Mouse (Mus musculus) hindbrain, embryonic 16.5 days (tissue): ENCODE measurements around the gene Kxd1. TPM values are rescaled to one million over a fixed set of nuclear protein-coding genes. Genes with fewer than 3 reads are reported as not detected.

ENCODE experiments used
- ATAC-seq: fragments of 200-750 bp; cut with Nextera tagmentation; 2 replicates; pipeline ENCODE4 v1.8.0; 2017; ENCODE audit warnings: moderate TSS enrichment, moderate library complexity
- H3K27ac ChIP-seq: fragments of 300-500 bp; sonication (generic); 2 replicates; pipeline ENCODE4 v1.5.1; 2014; ENCODE audit warnings: low read depth, mild to moderate bottlenecking, control low read depth, low read length, moderate library complexity
- H3K27me3 ChIP-seq: fragments of 300-500 bp; sonication (generic); replicated peaks from 2 replicates; pipeline ENCODE4 v1.6.1; 2014; ENCODE audit warnings: low read length; ENCODE audit not compliant: control insufficient read depth, insufficient read depth
- H3K36me3 ChIP-seq: fragments of 300-500 bp; sonication (generic); 2 replicates; pipeline ENCODE4 v1.6.1; 2014; ENCODE audit warnings: mild to moderate bottlenecking, low read length, moderate library complexity, mixed read lengths; ENCODE audit not compliant: control insufficient read depth, insufficient read depth
- H3K4me1 ChIP-seq: fragments of 300-500 bp; sonication (generic); 2 replicates; pipeline ENCODE4 v1.6.1; 2014; ENCODE audit warnings: low read depth, low read length; ENCODE audit not compliant: control insufficient read depth, insufficient read depth
- H3K4me2 ChIP-seq: fragments of 300-500 bp; sonication (generic); 2 replicates; pipeline ENCODE4 v1.6.1; 2014; ENCODE audit warnings: mild to moderate bottlenecking, low read length, control low read depth, moderate library complexity
- H3K4me3 ChIP-seq: fragments of 300-500 bp; sonication (generic); 2 replicates; pipeline ENCODE4 v1.5.1; 2014; ENCODE audit warnings: mild to moderate bottlenecking, low read length, control low read depth, moderate library complexity
- H3K9ac ChIP-seq: fragments of 300-500 bp; sonication (generic); 2 replicates; pipeline ENCODE4 v1.6.1; 2014; ENCODE audit warnings: low read depth, mild to moderate bottlenecking, control low read depth, low read length, moderate library complexity
- H3K9me3 ChIP-seq: fragments of 300-500 bp; sonication (generic); 2 replicates; pipeline ENCODE4 v1.6.1; 2014; ENCODE audit warnings: mild to moderate bottlenecking, low read length, moderate library complexity; ENCODE audit not compliant: control insufficient read depth
- WGBS: fragments of 180-500 bp; shearing (Covaris S2); extraction: QIAGEN DNeasy Blood & Tissue Kit; methylation state at CpG from one replicate; pipeline ENCODE4 v1.1.7; 2014; 5-methylcytosine and 5-hydroxymethylcytosine counted together
- polyA plus RNA-seq: library from polyadenylated mRNA; unstranded; fragments of >200 nt; fragmentation: Nextera tagmentation; extraction: Ambion mirVana; gene quantifications from 2 replicates; pipeline ENCODE4 v1.2.1, GENCODE M21; 2015

Gene Kxd1
- 45.2 and 45.4 TPM in 2 replicates for polyA plus RNA-seq

DNA sequence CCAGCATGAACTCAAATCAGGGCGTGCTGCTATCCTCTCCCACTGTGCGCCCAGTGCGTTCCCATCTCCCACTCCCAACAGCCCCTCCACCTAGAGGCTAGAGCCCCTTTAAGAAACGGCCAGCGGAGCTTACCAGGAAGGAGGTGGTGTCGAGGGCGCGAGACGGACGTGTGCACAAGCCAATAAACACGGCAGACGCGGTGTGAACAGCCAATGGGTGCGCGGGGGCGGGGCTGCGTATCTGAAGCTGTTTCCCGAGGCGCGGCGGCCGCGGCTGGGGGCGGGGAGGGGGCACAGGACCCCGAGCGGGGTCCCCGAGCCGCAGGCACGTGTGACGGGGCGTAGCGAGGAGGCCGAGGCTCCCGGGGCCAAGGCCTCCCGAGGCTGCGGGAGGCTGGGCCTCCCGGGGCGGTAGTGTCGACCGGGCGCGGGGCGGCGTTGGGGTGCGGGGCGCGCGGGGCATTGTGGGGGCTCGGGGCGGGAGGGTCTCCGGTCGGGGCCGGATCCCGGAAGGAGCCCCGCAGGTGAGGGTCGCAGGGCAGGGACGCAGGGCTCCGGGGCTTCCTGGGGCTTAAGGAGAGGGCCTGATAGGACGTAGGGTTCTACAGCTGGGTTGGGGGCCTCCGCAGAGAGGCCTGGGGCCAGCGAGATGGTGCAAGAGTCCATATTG lies at the start of gene Kxd1, which contains the start of gene Fkbp8:
Kxd1 (minus strand) TSS at position 445 of the 670 bp plus-strand sequence.
Fkbp8 (plus strand) TSS at position 213 of the 670 bp plus-strand sequence.
- Histone ChIP-seq H3K4me3 (peak within 1 kb of the TSS; percentile 81), H3K27me3 (no peaks in the 10 kb centered on the region), H3K9ac (peak within 1 kb of the TSS; percentile 98), H3K4me2 (peak within 1 kb of the TSS; percentile 89), H3K27ac (peak within 1 kb of the TSS; percentile 93), H3K4me1 (peaks cover 21% of the 10 kb centered on the region), H3K36me3 (peaks cover 14% of the 10 kb centered on the region), H3K9me3 (no peaks in the 10 kb centered on the region)
- ATAC-seq = peak; percentile 96
- under 1% methylated on average over 50 of the region's 61 CpGs for WGBS

DNA sequence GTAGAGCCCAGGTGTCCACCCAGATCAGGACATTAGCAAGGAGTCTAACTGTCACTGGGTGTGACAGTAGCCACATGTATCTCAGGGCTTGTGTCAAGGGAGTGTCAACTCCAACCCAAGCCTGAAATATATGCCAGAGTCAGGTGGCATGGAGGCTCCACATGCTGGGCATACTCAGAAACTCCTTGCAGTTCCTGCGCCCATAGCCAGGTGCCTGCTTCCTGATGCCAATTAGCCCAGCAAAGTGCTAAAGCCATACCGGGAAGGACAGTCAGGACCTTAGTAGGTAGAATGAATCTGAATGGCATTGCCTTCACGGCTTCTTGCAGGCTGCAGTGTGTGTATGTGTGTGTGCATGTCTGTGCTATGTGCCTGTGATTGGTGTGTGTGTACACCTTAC lies 49.5 kb upstream of the Kxd1 start:
- H3K36me3 ChIP-seq = peaks cover 28% of the 10 kb centered on the region

DNA sequence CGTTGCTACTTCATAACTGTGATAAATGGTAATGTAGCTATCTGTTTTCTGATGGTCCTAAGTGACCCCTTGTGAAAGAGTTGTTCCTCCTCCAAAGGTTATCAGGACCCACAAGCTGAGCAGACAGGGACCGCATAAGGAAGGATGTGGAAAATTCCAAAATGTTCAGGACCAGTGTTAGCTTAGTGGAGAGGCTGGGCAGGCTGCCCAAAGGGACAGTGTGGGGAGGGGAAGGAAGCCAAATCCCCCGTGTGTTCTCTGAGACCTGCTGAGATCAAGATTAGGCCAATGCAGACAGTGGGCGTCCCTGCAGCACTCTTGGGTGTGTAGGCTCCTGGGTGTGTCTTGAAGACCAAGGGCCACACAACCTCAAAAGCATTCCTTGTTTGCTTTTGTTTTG lies 47.2 kb upstream of the Kxd1 start:
- H3K27me3 ChIP-seq = no peaks in the 10 kb centered on the region
- H3K4me3 ChIP-seq = no peak overlapping the region
- no peak for ATAC-seq
- WGBS = 76% methylated on average over 4 of the region's 4 CpGs
- H3K4me2 ChIP-seq = no peak overlapping the region
- no peaks in the 10 kb centered on the region for H3K9me3 ChIP-seq
- H3K9ac ChIP-seq = no peak overlapping the region
- H3K36me3 ChIP-seq = peaks cover 16% of the 10 kb centered on the region
- no peak overlapping the region for H3K27ac ChIP-seq
- no peaks in the 10 kb centered on the region; the same call in 1 of the 2 replicates for H3K4me1 ChIP-seq

More for the DNA sequence above, 49.5 kb upstream of the Kxd1 start:
- H3K9me3 ChIP-seq = no peaks in the 10 kb centered on the region
- no peak overlapping the region for H3K9ac ChIP-seq
- no peaks in the 10 kb centered on the region for H3K27me3 ChIP-seq
- H3K4me3 ChIP-seq = no peak overlapping the region
- H3K4me1 ChIP-seq = no peaks in the 10 kb centered on the region
- no peak overlapping the region for H3K27ac ChIP-seq
- no peak overlapping the region for H3K4me2 ChIP-seq
- WGBS = 87% methylated on average over 3 of the region's 3 CpGs
- ATAC-seq = no peak

DNA sequence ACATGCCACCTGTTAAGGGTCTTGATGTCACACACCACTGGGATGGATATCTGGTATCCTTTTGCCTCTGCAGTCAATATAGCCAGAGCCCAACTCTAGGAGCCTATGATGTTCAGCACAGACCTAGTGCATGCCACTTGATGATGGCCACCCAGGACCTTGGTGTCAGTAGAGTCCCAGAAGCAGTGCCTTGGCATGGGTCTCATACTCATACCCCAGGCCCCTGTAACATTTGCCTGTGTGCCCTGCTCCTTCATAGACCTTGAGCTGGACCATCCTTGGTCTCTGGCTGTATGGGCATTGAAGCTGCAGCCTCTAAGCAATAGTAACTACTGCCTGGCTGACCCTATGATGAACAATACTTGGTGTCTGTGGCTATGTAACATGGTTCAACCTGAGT lies 46.5 kb upstream of the Kxd1 start:
- no peak overlapping the region for H3K27ac ChIP-seq

DNA sequence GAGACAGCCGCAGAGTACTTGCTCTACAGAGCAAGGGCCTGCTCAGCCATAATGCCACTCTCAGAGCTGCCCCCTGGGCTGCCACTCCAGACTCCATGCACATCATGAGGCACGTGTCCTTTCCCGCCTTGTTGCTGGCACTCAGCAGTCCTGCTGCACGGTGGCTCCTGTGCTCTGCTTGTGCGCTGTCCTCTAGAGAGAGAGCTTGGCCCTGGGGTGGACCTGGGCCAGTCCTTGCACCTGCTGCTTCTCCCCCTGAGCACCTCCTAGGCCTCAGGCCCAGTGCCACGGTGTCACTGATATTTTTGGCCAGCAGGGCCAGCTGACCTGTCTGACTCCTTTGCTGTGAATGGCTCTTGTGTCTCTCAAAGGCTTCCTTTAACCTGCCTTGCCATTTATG lies 43.2 kb upstream of the Kxd1 start:
- no peaks in the 10 kb centered on the region; the same call in 1 of the 2 replicates for H3K4me1 ChIP-seq
- H3K36me3 ChIP-seq = peaks cover 7% of the 10 kb centered on the region; the same call in 1 of the 2 replicates
- no peak for ATAC-seq
- no peak overlapping the region for H3K4me3 ChIP-seq
- no peak overlapping the region for H3K9ac ChIP-seq
- H3K27ac ChIP-seq = peak overlapping the region; percentile 7; the same call in 1 of the 2 replicates
- WGBS = 82% methylated on average over 6 of the region's 6 CpGs
- H3K9me3 ChIP-seq = no peaks in the 10 kb centered on the region
- H3K27me3 ChIP-seq = no peaks in the 10 kb centered on the region
- H3K4me2 ChIP-seq = no peak overlapping the region

More for the DNA sequence above, 46.5 kb upstream of the Kxd1 start:
- ATAC-seq = no peak
- Histone ChIP-seq H3K9me3 (no peaks in the 10 kb centered on the region), H3K4me3 (no peak overlapping the region), H3K4me1 (no peaks in the 10 kb centered on the region; the same call in 1 of the 2 replicates), H3K4me2 (no peak overlapping the region), H3K36me3 (peaks cover 15% of the 10 kb centered on the region), H3K27me3 (no peaks in the 10 kb centered on the region), H3K9ac (no peak overlapping the region)

DNA sequence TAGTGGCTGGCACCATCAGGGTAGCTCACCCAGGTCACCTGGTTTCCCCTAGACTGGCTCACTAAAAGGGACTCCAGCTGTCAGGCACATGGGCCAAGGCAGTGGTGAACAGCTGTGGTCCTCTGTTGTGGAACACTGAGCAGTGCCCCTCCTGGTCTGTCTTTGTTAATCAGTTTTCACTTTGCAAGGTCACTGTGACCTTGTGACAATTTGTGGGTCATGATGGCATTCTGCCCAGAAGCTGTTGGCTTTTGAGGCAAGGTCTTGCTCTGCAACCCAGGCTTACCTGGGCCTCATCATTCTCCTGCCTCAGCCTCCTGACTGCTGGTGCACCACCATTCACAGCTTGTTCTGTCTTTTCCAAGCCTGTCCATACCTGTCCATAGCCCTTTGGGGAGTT lies 42.6 kb upstream of the Kxd1 start:
- H3K27ac ChIP-seq = no peak overlapping the region; the same call in 1 of the 2 replicates
- peaks cover 6% of the 10 kb centered on the region; the same call in 1 of the 2 replicates for H3K36me3 ChIP-seq
- no peaks in the 10 kb centered on the region for H3K27me3 ChIP-seq
- no peak overlapping the region for H3K4me2 ChIP-seq
- no peak overlapping the region for H3K4me3 ChIP-seq
- ATAC-seq = no peak
- H3K4me1 ChIP-seq = no peaks in the 10 kb centered on the region; the same call in none of the 2 replicates
- no peaks in the 10 kb centered on the region for H3K9me3 ChIP-seq
- H3K9ac ChIP-seq = no peak overlapping the region

DNA sequence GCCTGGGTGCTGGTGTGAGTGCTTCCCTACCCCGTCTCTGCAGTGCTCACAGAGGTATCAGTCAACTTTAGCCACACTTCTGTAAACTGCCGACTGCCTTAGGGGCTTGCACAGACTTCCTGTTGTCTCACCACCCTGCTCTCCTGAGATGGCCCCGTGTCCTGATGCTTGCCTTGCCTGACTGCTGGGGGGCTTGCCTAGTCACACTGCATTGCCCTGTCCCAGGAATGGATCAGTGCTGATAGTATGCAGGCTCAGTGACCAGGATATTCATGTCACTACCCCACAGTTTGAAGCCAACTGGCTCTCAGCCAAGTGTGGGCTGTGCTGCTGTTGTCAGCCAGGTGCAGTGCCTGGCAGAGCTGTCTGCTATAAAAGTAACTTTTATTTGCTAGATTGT lies 37.8 kb upstream of the Kxd1 start:
- H3K4me1 ChIP-seq = peaks cover 3% of the 10 kb centered on the region
- H3K9ac ChIP-seq = no peak overlapping the region
- H3K4me2 ChIP-seq = no peak overlapping the region
- no peaks in the 10 kb centered on the region for H3K36me3 ChIP-seq
- H3K4me3 ChIP-seq = no peak overlapping the region
- no peaks in the 10 kb centered on the region for H3K27me3 ChIP-seq
- no peak for ATAC-seq
- H3K27ac ChIP-seq = no peak overlapping the region
- 55% methylated on average over 3 of the region's 3 CpGs for WGBS
- H3K9me3 ChIP-seq = no peaks in the 10 kb centered on the region

DNA sequence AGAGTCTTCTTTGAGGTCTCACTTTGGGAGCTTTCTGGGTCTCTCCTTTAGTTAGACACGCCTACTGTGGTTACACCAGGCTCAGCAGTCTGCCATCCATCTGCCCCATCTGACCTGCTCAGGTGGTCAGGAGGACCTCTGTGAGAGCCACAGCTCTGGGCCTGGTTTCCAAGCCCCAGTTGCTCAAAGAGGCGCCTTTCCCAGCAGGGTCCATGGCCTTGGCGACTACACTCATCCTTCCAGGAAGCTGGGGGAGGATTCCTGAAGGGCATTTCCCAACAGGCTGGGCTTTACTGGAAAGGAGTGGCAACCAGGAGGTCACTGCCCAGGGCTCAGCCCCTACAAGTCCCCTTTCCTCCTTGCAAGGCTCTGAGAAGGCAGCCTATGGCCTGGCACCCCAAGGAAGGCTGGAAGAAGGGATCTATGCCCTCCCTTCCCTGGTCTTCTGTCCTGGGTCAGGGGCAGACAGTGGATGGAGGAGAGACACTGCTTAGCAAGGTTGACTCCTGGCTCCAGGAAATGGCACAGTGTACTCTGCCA lies 37.0 kb upstream of the Kxd1 start:
- Histone ChIP-seq H3K9me3 (no peaks in the 10 kb centered on the region), H3K36me3 (no peaks in the 10 kb centered on the region), H3K4me1 (peaks cover 11% of the 10 kb centered on the region), H3K4me3 (no peak overlapping the region), H3K27me3 (no peaks in the 10 kb centered on the region), H3K4me2 (no peak overlapping the region), H3K27ac (no peak overlapping the region), H3K9ac (no peak overlapping the region)
- ATAC-seq = no peak
- 77% methylated on average over 3 of the region's 3 CpGs for WGBS

DNA sequence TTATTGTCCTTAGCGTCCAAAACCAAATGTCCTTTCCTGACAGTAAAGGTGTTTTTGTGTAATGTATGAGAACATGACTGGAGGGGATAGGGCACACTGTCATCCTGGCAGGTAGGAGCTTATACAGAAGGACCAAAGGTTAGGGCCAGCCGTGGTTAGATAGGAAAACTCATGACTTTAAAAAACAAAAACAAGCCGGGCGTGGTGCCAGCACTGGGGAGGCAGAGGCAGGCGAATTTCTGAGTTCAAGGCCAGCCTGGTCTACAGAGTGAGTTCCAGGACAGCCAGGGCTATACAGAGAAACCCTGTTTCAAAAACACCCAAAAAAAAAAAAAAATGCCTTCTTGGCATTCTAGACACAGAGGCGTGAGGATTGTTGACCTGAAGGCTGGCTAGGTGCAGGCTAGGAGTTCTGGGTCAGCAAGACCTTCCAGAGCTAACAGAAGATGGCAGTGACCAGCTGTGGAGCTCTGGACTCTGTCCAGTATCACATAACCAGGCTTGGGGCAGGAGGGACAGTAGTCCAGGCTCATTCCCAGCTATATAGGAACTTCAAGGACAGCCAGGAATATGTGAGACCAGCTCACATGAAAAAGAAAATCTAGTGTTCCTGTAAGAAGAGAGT lies 36.1 kb upstream of the Kxd1 start:
- WGBS = 90% methylated on average over 6 of the region's 6 CpGs
- no peak for ATAC-seq
- peaks cover 12% of the 10 kb centered on the region for H3K4me1 ChIP-seq
- no peak overlapping the region for H3K27ac ChIP-seq
- no peak overlapping the region for H3K4me3 ChIP-seq
- no peaks in the 10 kb centered on the region for H3K36me3 ChIP-seq
- no peak overlapping the region for H3K9ac ChIP-seq
- no peaks in the 10 kb centered on the region for H3K9me3 ChIP-seq
- no peaks in the 10 kb centered on the region for H3K27me3 ChIP-seq
- no peak overlapping the region for H3K4me2 ChIP-seq
